Mouse (Mus musculus) kidney, postnatal 25 days (tissue): ENCODE measurements at regions not wholly inside any gene's neighbourhood (a gene's known extent, or its start where the extent isn't known, plus 50 kb on each side); places are given as distances from the start of the nearest gene placed in this dataset.

ENCODE experiments used
- DNase-seq, 2 experiments: peaks; one replicate each; pipeline ENCODE4 v3.0.0; 2021; ENCODE audit warnings: mixed read lengths in 2 of 2

DNA sequence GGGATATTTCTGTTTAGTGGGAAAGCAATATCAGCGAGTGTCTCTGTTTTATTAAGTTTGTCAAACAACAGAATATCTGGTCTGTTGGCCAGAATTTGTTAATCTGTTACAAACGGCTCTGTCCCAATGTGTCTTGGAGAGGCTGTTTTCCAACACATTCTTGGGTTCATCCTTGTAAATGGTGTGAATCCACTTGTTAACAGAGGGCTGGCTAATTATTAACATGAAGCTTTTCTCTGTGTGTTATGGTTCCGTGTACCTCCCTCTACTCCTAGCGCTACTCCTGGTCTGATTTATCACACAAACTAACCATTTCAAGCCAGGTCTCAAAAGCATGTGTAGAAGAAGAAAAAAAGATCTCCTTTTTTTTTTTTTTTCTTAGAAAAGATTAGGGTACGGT is 60.4 kb downstream of the Pou3f3 start:
- DNase-seq, result no peak

DNA sequence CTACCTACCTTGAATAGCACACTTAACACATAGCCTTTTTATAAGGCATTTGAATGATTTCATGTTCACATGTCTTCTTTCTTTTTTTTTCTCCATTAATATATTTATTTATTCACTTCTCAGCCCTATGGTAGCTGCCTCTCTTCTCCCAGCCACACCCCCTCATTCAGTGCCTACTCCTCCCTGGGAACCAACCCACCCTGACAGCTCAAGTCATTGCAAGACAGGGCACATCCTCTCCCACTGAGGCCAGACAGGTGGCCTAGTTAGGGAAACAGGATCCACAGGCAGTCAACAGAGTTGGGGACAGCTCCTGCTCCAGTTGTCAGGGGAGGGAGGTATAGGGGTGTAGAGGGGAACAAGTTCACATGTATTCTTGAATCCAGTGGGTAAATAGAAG is 60.9 kb downstream of the Pou3f3 start:
- peak in 1 of 2 experiments; percentile 49 for DNase-seq

DNA sequence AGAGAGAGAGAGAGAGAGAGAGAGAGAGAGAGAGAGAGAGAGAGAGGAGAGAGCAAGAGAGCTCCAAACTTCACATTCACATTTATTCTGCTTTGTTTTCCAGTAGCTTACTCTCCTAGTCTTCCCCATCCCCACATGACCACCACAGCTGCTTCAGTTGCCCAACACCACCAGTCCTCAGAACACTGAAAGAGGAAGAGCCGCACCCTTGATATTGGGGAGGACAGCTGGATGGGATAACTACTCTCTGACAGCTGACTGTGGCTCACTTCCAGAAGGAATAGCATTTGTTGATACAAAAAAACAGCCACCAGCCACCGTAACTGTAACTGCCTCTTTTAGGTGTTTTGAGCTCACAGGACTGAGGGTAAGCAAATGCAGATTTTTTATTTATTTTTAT is 67.9 kb downstream of the Pou3f3 start:
- DNase-seq, result no peak

DNA sequence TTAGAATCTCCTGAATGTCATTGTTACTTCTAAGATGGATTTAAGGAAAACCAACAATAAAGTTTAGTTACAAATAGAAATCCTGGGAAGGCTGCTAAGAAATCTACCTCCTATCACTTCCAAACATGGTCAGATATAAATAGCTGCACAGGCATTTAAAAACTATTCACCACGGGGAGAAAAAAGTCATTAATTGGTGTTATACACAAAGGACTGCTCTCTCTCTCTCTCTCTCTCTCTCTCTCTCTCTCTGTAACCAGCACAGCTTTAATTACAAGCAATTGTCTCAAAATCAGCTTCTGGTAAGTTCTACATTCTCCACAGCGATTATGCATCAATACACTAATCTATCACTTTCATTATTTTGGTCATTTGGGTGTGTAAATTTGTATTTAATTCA is 68.5 kb downstream of the Pou3f3 start:
- DNase-seq, result no peak

DNA sequence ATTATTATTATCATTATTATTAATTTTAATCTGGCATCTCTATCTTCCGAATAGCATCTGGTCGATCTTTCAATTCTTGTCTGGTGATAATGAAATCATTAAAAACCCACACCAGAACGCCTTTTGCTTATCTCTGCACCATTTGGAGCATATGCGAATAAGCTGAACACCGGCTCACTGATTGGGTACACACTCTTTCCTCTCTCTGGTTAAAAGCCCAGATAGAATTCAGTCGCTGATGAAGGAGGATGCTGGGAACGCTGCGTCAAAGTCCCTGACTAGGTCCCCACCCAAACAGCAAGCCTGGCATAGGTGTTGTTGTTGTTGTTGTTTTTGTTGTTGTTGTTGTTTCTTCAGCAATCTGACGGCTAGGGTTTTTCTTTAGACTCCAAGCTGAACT is 74.5 kb downstream of the Pou3f3 start:
- DNase-seq, result no peak

DNA sequence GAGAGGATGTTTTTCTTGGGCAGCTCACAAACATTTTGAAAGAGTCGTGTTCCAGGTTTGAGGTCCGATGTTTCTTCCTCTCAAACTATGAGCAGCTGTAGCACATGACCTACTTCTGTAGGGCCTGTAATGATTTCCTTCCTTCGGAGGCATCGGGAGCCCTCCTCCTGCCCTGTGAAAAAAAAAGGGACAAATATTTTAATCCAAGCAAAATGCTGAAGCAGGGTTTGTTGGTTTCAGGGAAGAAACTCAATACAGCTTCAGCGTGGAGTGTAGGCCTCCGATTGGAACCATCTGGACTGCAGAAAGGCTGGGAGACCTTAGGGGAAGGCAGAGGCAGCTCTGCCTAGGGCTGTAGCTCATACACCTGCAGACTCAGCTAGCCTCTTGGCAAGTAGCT is 76.4 kb downstream of the Pou3f3 start:
- no peak for DNase-seq

DNA sequence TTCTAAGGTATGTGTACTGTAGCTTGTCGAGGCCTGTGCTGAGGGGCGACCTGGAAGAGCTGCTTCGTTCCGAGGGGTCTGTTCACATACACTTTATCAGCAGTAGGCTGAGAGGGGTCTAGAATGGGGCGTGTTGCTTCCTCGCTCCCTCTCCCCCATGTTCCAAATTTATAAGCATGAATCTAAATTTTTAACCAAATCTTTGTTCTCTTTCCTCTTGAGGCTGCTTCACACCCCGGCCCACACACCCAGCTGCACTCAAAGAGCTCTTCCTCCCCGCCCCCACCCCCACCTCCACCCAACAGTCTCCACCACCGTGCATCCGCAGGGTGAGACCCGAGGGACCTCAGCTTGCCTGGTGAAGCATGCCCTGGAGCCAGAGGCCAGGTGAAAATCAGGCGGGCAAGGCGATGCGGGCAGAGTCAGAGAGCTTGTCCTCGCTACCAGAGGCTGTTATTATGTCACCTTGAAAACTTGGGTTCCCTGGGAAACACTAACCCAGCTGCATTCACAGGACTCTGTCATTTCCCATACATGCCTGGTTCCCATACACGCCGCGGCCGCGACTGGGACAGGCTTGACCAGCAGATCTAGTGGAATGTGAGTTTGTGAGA is 77.1 kb upstream of the Mrps9 start:
- DNase-seq, result peak; percentile 55 to 87

DNA sequence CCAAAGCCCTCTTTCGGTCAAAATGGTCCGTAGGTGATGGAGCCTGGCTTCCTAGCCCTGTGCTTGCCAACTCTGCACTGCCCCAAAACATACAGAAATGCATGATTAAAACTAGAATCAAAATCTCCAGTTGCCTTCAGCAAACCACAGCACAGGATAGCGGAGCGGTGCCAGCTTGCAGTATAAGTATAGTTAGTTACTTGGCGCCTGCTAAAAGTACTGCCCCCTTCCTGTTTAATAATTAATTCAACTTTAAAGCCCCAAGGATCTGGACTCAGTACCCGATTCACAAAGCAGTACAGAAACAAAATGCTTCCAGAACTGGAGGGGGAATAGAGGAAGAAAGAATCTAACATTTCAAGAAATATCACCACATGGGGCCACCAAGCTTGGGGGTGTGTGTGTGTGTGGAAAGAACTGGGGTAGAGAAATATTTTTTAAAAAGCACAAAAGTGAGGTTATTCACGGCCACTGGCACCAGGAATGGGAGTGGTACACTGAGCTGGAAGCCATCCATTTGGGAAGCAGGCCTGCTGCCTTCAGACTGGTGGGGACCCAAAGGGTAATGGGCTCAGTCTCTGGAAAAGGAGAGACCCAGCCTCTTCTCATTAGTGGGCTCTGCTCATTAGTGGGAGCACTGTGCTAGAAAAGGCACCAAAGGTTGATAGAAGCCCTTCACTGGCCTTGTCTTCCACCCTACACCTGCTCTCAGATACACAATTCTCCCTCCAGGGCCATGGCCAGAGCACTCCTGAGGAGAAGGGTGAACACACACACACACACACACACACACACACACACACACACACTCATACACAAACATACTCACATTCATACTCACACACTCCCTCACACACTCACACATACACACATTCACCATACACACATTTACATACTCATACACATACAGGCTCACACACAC is 75.8 kb upstream of the Mrps9 start:
- peak; percentile 76 to 82 for DNase-seq

DNA sequence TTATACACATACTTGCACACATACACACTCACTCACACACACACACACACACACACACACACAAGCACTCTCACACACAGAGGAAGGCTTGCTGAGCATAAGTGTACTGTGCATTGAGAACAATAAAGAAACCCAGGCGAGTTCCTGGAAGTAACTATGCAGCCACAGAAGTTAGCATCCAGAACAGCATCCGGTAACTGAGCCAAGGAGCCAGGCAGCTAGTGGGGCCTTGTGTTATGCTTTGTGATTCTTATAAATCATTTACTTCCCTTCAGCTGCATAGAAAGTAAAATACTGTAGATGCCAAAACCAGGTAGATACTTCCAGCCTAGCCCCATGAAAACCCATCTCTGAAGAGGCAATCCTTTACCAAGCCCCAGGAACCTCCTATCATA is 75.1 kb upstream of the Mrps9 start:
- peak; percentile 43 to 66 for DNase-seq

DNA sequence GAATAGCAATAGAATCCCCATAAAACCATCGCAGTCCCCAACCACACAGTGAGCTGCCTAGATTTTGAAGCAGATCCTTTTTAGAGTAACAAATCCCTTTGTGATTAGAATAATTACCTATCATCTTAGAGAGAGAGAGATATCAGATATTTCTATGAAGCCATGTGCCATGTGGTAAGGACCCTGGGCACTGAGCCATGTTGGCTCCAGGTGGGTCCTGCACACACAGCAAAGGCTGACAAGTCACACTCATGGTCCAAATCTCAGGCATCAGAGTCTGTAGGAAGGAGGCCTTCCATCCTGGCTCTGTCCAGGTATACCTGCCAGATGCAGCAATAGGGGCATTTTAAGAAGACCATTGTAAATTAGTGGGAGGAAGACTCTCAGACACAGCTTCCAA is 73.6 kb upstream of the Mrps9 start:
- DNase-seq, result no peak

DNA sequence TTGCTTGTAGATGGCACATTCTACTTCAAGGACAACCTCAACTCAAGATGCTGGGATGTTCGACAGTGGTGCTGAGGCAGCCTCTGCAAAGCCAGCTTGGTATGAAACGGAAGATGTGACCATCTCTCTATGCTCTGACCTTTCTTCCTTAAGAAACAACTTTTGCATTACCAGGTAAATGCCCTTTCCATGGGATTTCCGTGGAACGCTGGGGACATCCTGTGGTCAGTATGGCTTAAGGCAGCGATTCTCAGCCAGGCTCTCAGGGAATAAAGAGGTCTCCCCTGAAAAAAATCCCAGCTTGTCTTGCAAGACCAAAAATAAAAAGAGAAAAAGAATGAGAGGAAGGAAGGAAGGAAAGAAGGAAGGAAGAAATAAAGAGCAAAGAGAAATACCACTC is 71.3 kb upstream of the Mrps9 start:
- DNase-seq, result peak; percentile 72 to 74

DNA sequence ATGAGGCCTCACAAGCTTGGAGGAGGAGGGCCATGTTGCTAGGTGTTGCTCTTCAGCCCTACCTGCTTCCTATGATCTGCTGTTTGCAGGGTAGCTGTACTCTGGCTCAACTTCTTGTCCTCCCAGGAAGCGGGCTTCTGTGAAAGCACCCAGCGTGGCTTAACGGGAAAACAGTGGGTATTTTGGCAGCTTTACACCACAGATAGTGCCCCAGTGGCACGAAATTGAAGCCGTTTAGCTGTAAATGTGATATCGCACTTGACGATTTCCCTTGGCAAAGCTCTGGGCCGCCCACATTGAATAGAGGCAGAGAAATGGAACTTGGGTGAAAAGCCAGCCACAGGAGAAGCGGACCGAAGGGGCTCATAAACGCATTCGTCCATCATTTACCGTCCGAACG is 70.8 kb upstream of the Mrps9 start:
- DNase-seq, result no peak

DNA sequence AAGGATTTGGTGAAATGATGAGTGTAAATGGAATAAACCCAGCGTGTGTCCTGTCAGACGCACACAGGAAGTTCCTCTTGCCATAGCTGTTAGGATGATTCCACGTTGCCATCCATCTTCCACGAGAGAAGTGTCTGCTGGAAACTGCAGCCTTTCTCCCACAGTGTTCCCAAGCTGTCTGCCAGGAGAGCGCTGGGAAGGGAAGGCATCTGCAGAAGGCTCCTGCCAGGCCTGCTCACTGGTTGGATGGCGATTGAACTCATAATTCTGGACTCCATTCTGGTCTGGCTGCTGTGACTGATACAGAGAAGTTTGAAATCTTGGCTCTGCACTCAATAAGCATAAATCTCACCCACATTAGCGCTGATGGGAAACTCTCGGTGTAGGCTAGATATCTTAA is 69.5 kb upstream of the Mrps9 start:
- no peak for DNase-seq

DNA sequence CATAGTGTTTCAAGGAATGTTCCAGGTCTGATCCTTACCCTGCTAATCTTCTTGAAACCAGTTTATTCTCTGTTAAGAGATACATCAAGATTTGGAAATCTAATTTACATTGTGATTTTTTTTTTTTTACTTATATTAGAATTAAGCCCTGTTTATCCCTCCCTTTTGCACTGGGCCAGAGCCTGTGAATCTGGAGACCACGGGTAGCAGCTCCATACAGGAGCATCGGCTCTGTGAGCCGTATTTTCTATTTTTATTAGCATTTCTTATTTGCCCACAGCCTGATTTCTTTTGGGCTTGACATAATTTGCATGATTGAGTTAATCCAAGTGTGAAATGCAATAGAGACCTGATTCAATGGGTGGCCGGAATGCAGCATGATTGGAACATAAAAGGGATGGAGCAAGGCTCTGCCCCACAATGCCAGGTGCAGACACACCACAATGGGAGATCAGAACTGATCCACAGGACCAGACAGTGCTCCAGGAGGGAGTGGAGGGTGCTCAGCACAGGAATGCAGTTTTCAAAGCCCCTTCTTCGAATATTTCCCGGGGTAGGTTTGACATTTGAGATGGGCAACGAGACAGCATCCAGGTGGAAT is 67.9 kb upstream of the Mrps9 start:
- DNase-seq, result no peak

DNA sequence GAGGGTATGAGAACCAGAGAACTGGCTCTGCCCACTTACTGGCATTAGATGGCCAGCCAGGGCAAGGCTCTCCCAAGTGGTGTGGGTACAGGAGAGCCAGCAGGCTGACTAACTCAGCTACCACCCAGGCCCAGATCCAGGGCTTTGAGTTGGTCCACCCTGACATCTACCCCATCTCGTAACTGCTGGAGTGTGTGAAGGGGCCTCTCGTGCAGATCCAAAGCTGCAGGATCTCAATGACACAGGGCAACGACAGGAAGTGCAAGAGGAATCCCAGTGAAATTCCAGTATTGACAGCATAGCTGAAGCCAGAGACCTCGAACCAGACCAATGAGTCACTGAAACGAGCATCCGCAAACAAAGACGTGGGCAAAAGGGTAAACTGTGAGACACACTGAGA is 63.8 kb upstream of the Mrps9 start:
- no peak for DNase-seq

DNA sequence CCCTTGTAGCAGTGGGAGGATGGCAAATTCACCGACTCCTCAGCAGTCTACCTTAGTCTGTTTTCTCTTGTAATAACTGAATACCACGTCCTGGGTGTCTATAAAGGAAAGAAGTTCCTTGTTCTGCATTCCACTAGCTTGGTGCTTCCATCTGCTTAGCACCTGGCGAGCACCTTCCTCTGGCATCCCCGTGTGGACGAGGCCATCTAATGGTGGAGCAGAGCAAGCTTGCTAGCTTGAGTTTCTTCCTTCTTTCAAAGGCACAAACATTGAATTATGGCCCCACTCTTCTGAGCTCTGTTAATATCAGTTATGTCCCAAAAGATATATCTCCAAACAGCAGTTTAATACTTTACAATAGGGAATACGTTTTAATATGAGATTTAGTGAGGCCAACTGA is 62.6 kb upstream of the Mrps9 start:
- no peak for DNase-seq
